Mouse (Mus musculus) heart, postnatal 0 days (tissue): ENCODE measurements around the gene Pgm1.

Experiments used
- CTCF ChIP-seq: IDR thresholded peaks from 2 replicates; pipeline ENCODE4 v1.5.1; 2016; ENCODE audit warnings: antibody characterized with exemption, control low read depth, low read depth
- EP300 ChIP-seq: IDR thresholded peaks from 2 replicates; pipeline ENCODE4 v1.6.1; 2016; ENCODE audit warnings: antibody characterized with exemption, low read depth

- no peak for TF ChIP-seq CTCF
- no peak for TF ChIP-seq EP300
Measured at GRCm38 (mm10) chr4:99985631-99986030, 56.4 kb downstream of the Pgm1 start.
